Mouse (Mus musculus) MEL (cell line): ENCODE measurements around the gene Slc13a4. TPM values are rescaled to one million over a fixed set of nuclear protein-coding genes. Genes with fewer than 3 reads are reported as not detected.

Source experiments
- DNase-seq: peaks from one replicate; pipeline ENCODE4 v3.0.0; 2011; ENCODE audit warnings: low read depth, low spot score
- H3K27ac ChIP-seq: 2 replicates; pipeline ENCODE4 v1.5.1; 2012; ENCODE audit warnings: low read depth, mild to moderate bottlenecking, control low read depth, low read length, moderate library complexity; ENCODE audit not compliant: control insufficient read depth
- H3K27me3 ChIP-seq, 2 experiments: fragments of 150-350 bp in 1 of 2; sonication (generic) in 1 of 2; 2 replicates each; pipeline ENCODE4 v1.6.1; 2012; ENCODE audit warnings: low read length in 2 of 2, mild to moderate bottlenecking in 2 of 2, improper control_type of control experiment in 1 of 2, moderate library complexity in 1 of 2; ENCODE audit not compliant: insufficient read depth in 2 of 2, control insufficient read depth in 1 of 2
- H3K36me3 ChIP-seq, 2 experiments: 2 replicates each; pipeline ENCODE4 v1.6.1; 2012 to 2014; ENCODE audit warnings: low read length in 2 of 2, improper control_type of control experiment in 1 of 2, inconsistent platforms in 1 of 2, mild to moderate bottlenecking in 1 of 2; ENCODE audit not compliant: insufficient read depth in 2 of 2, control insufficient read depth in 1 of 2
- H3K4me1 ChIP-seq, 2 experiments: fragments of 150-350 bp in 1 of 2; sonication (generic) in 1 of 2; 2 replicates each; pipeline ENCODE4 v1.6.1; 2012; ENCODE audit warnings: low read length in 2 of 2, improper control_type of control experiment in 1 of 2, mild to moderate bottlenecking in 1 of 2; ENCODE audit not compliant: insufficient read depth in 2 of 2, control insufficient read depth in 1 of 2
- H3K4me3 ChIP-seq, 2 experiments: fragments of 150-350 bp in 1 of 2; sonication (generic) in 1 of 2; 2 replicates each; pipeline ENCODE4 v1.5.1; 2012; ENCODE audit warnings: low read depth in 2 of 2, low read length in 2 of 2, mild to moderate bottlenecking in 2 of 2, moderate library complexity in 2 of 2, control low read depth in 1 of 2, improper control_type of control experiment in 1 of 2; ENCODE audit not compliant: control insufficient read depth in 1 of 2, insufficient read depth in 1 of 2
- H3K79me2 ChIP-seq: 2 replicates; pipeline ENCODE4 v1.6.1; 2012; ENCODE audit warnings: mild to moderate bottlenecking, low read length, moderate library complexity; ENCODE audit not compliant: control insufficient read depth, poor library complexity, insufficient read depth
- H3K9ac ChIP-seq: 2 replicates; pipeline ENCODE4 v1.6.1; 2012; ENCODE audit warnings: low read depth, mild to moderate bottlenecking, control low read depth, low read length, moderate library complexity; ENCODE audit not compliant: control insufficient read depth, poor library complexity, severe bottlenecking
- H3K9me3 ChIP-seq: fragments of 150-350 bp; sonication (generic); replicated peaks from 2 replicates; pipeline ENCODE4 v1.6.1; 2012; ENCODE audit warnings: mild to moderate bottlenecking, low read length, improper control_type of control experiment, moderate library complexity; ENCODE audit not compliant: insufficient read depth
- CTCF ChIP-seq, 3 experiments: IDR thresholded peaks in 2 of 3; conservative IDR thresholded peaks in 1 of 3; 2 replicates each; pipeline ENCODE4 v1.5.1; 2011 to 2012; ENCODE audit warnings: low read length in 3 of 3, low read depth in 2 of 3, mild to moderate bottlenecking in 2 of 3, improper control_type of control experiment in 1 of 3, inconsistent platforms in 1 of 3, mixed read lengths in 1 of 3, moderate library complexity in 1 of 3; ENCODE audit not compliant: control insufficient read depth in 1 of 3, insufficient read depth in 1 of 3, poor library complexity in 1 of 3, severe bottlenecking in 1 of 3
- ELF1 ChIP-seq: IDR thresholded peaks from 2 replicates; pipeline ENCODE4 v1.6.1; 2014; ENCODE audit warnings: low read depth, mild to moderate bottlenecking, inconsistent platforms, low read length, improper control_type of control experiment, moderate library complexity
- EP300 ChIP-seq, 2 experiments: IDR thresholded peaks; 2 replicates each; pipeline ENCODE4 v1.6.1; 2011; ENCODE audit warnings: improper control_type of control experiment in 2 of 2, low read length in 2 of 2, low read depth in 1 of 2, mild to moderate bottlenecking in 1 of 2
- ETS1 ChIP-seq: IDR thresholded peaks from 2 replicates; pipeline ENCODE4 v1.6.1; 2012; ENCODE audit warnings: low read depth, mild to moderate bottlenecking, inconsistent platforms, low read length, improper control_type of control experiment, moderate library complexity
- HCFC1 ChIP-seq: IDR thresholded peaks from 2 replicates; pipeline ENCODE4 v1.6.1; 2012; ENCODE audit warnings: low read depth, mild to moderate bottlenecking, inconsistent platforms, low read length, improper control_type of control experiment, moderate library complexity
- MAZ ChIP-seq: IDR thresholded peaks from 2 replicates; pipeline ENCODE4 v1.6.1; 2012; ENCODE audit warnings: low read depth, mild to moderate bottlenecking, inconsistent platforms, low read length, improper control_type of control experiment
- MEF2A ChIP-seq: IDR thresholded peaks from 2 replicates; pipeline ENCODE4 v1.6.1; 2014; ENCODE audit warnings: low read depth, mild to moderate bottlenecking, inconsistent platforms, low read length, improper control_type of control experiment; ENCODE audit not compliant: poor library complexity, insufficient replicate concordance, severe bottlenecking; ENCODE audit errors: extremely low read depth
- MXI1 ChIP-seq: IDR thresholded peaks from 2 replicates; pipeline ENCODE4 v1.6.1; 2011; ENCODE audit warnings: mild to moderate bottlenecking, low read depth, low read length, improper control_type of control experiment
- MYB ChIP-seq: IDR thresholded peaks from 2 replicates; pipeline ENCODE4 v1.6.1; 2011; ENCODE audit warnings: mild to moderate bottlenecking, low read depth, low read length, improper control_type of control experiment
- MYC ChIP-seq: IDR thresholded peaks from 2 replicates; pipeline ENCODE4 v1.6.1; 2011; ENCODE audit warnings: low read depth, mild to moderate bottlenecking, low read length, improper control_type of control experiment, moderate library complexity
- NELFE ChIP-seq: IDR thresholded peaks from 2 replicates; pipeline ENCODE4 v1.6.1; 2011; ENCODE audit warnings: low read depth, low read length, improper control_type of control experiment
- POLR2AphosphoS2 ChIP-seq: IDR thresholded peaks from 2 replicates; pipeline ENCODE4 v1.6.1; 2011; ENCODE audit warnings: low read length, improper control_type of control experiment
- RAD21 ChIP-seq: IDR thresholded peaks from 2 replicates; pipeline ENCODE4 v1.6.1; 2011; ENCODE audit warnings: mild to moderate bottlenecking, low read depth, low read length, improper control_type of control experiment
- SIN3A ChIP-seq: IDR thresholded peaks from 2 replicates; pipeline ENCODE4 v1.6.1; 2012; ENCODE audit warnings: low read length, improper control_type of control experiment, inconsistent platforms
- SMC3 ChIP-seq: IDR thresholded peaks from 2 replicates; pipeline ENCODE4 v1.6.1; 2011; ENCODE audit warnings: low read depth, low read length, improper control_type of control experiment
- TAL1 ChIP-seq: IDR thresholded peaks from 2 replicates; pipeline ENCODE4 v1.6.1; 2012; ENCODE audit warnings: mild to moderate bottlenecking, inconsistent platforms, low read length, moderate library complexity, mixed read lengths
- TCF12 ChIP-seq: IDR thresholded peaks from 2 replicates; pipeline ENCODE4 v1.6.1; 2014; ENCODE audit warnings: low read depth, mild to moderate bottlenecking, inconsistent platforms, low read length, improper control_type of control experiment, moderate library complexity
- UBTF ChIP-seq: IDR thresholded peaks from 2 replicates; pipeline ENCODE4 v1.6.1; 2012; ENCODE audit warnings: low read depth, mild to moderate bottlenecking, inconsistent platforms, low read length, improper control_type of control experiment, moderate library complexity, borderline replicate concordance; ENCODE audit not compliant: insufficient read depth
- ZMIZ1 ChIP-seq: IDR thresholded peaks from 2 replicates; pipeline ENCODE4 v1.6.1; 2012; ENCODE audit warnings: low read depth, mild to moderate bottlenecking, inconsistent platforms, low read length, improper control_type of control experiment, moderate library complexity
- ZNF384 ChIP-seq: IDR thresholded peaks from 2 replicates; pipeline ENCODE4 v1.6.1; 2012; ENCODE audit warnings: low read depth, mild to moderate bottlenecking, inconsistent platforms, low read length, improper control_type of control experiment
- polyA plus RNA-seq, 2 experiments: library from polyadenylated mRNA; stranded (reverse) in 1 of 2; unstranded in 1 of 2; fragments of >175 nt in 1 of 2; fragments of >200 nt in 1 of 2; gene quantifications; 2 replicates each; pipeline versions ENCODE4 v1.2.1 to v1.2.4; 2012; ENCODE audit warnings: low replicate concordance in 2 of 2, low read depth in 1 of 2; ENCODE audit not compliant: insufficient read length in 2 of 2, insufficient read depth in 1 of 2, missing spikeins in 1 of 2
- total RNA-seq: library from RNA; depleted of rRNA; stranded (reverse); fragments of 300-350 nt; gene quantifications from 2 replicates; pipeline ENCODE4 v1.2.3, GENCODE M21; 2012

Gene Slc13a4
- total and polyA plus RNA-seq, 3 experiments, result 0.14 TPM; not detected in 2

DNA sequence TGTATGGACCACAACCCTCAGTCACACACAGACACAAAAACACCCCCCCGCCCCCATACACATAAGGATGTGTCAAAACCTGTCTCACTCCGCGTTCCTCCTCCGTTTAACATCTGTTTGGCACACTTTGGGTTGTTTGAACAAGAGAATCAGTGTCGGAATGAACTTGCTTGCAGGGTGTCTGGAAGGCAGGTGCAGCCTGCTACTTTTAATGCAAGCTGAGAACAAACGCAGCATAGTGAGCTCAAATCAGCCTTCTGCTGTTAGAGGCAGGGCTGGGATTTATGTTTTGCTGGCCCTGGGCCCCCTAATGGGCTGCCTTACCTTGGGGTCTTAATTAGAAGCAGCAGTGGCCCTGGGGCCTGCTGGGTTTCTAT lies 46.7 kb upstream of the Slc13a4 start:
- H3K27ac ChIP-seq, result no peak overlapping the region
- H3K4me3 ChIP-seq, result no peak overlapping the region
- DNase-seq, result no peak
- no peaks in the 10 kb centered on the region for H3K9me3 ChIP-seq
- no peaks in the 10 kb centered on the region for H3K79me2 ChIP-seq
- H3K4me1 ChIP-seq, result no peaks in the 10 kb centered on the region
- TF ChIP-seq SIN3A (no peak), MYB (no peak), MXI1 (no peak), UBTF (no peak), SMC3 (no peak), TCF12 (no peak), ZNF384 (no peak), ETS1 (no peak), MYC (no peak), HCFC1 (no peak), POLR2AphosphoS2 (no peak), MAZ (no peak)
- no peaks in the 10 kb centered on the region for H3K36me3 ChIP-seq
- H3K27me3 ChIP-seq, result no peaks in the 10 kb centered on the region; a peak in 2 of 4 replicates
- H3K9ac ChIP-seq, result no peak overlapping the region

DNA sequence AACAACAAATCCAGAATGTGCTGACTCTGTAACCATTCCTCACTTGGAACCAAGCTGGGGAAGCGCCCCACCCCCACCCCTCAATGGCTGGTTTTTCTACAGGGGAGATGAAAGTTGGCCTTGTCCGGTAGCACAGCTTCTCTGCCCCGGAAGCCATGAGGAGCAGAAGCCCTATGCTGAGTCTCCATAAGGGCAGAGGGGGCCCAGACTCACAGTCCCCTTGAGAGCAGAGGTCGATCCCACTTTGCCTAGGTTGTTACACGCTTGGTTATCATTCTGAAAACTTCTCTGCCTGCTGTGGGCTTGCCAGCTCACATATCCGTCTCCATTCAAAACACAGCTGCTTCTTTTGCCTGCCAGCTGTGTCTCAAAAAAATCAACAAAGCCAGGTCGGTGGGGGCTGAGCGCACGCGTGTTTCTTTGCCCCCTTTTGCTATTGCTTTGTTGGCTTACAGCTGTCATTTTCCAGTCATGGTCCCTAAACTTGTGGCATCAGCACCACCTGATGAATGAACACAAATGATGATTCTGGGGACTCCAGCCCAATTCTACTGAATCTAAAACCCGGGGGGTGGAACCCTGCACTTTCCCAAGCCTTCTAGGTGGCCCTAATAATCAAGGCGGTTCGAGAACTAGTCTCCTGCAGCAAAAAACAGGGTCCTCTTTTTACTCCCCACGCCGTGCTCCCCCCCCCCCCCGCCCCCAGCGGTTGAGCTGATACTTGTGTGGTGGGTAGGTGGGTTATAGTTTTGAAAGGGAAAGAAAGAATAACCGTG lies 46.1 kb upstream of the Slc13a4 start:
- Histone ChIP-seq H3K36me3 (no peaks in the 10 kb centered on the region), H3K27ac (no peak overlapping the region), H3K79me2 (no peaks in the 10 kb centered on the region), H3K9ac (no peak overlapping the region), H3K27me3 (no peaks in the 10 kb centered on the region; a peak in 2 of 4 replicates), H3K4me1 (no peaks in the 10 kb centered on the region), H3K9me3 (no peaks in the 10 kb centered on the region), H3K4me3 (no peak overlapping the region)
- no peak for TF ChIP-seq CTCF (IDR thresholded peaks at IDR 0.05 in 2 of 3, conservative IDR thresholded peaks at IDR 0.05 in 1 of 3; ENCODE audit: control insufficient read depth in 1 of 3, insufficient read depth in 1 of 3, low read depth in 2 of 3, low read length in 3 of 3, poor library complexity in 1 of 3, severe bottlenecking in 1 of 3)
- no peak for TF ChIP-seq POLR2AphosphoS2
- TF ChIP-seq EP300 (IDR thresholded peaks at IDR 0.05; ENCODE audit: low read depth in 1 of 2, low read length in 2 of 2), result no peak
- no peak for TF ChIP-seq MYC
- no peak for TF ChIP-seq ELF1
- no peak for TF ChIP-seq MEF2A
- TF ChIP-seq ZMIZ1, result no peak
- no peak for TF ChIP-seq RAD21
- TF ChIP-seq TAL1, result no peak
- no peak for TF ChIP-seq SIN3A
- TF ChIP-seq NELFE, result no peak
- no peak for DNase-seq
